Mouse (Mus musculus): Measurements from ENCODE around the gene Asb15.

- TF ChIP-seq CTCF (IDR thresholded peaks at IDR 0.05; ENCODE audit: borderline replicate concordance, extremely low read depth, insufficient read depth, insufficient read length) = no peak
- TF ChIP-seq POLR2A (IDR thresholded peaks at IDR 0.05; ENCODE audit: borderline replicate concordance, extremely low read depth, insufficient read depth, insufficient read length, poor library complexity, severe bottlenecking) = no peak
Observed at GRCm38 (mm10) chr6:24540106-24540505, 12.2 kb downstream of the Asb15 start.
